Mouse (Mus musculus): ENCODE measurements at regions not wholly inside any gene's neighbourhood (a gene's known extent, or its start where the extent isn't known, plus 50 kb on each side); places are given as distances from the start of the nearest gene placed in this dataset.

- no peak for TF ChIP-seq USF1 (IDR thresholded peaks at IDR 0.05; ENCODE audit: low read depth)
- no peak for TF ChIP-seq CTCF (IDR thresholded peaks at IDR 0.05; ENCODE audit: control insufficient read depth, insufficient read depth, insufficient read length)
- TF ChIP-seq MAX (IDR thresholded peaks at IDR 0.05): no peak
- TF ChIP-seq MYOG (IDR thresholded peaks at IDR 0.05; ENCODE audit: control insufficient read depth, extremely low read depth, insufficient read length): no peak
- TF ChIP-seq MYOD1 (IDR thresholded peaks at IDR 0.05; ENCODE audit: control insufficient read depth, insufficient read length, low read depth): no peak
- no peak for TF ChIP-seq CEBPB (IDR thresholded peaks at IDR 0.05; ENCODE audit: low read depth)
These were observed 51.7 kb upstream of the Mdm1 start for GRCm38 (mm10) chr10:118089879-118090278.

Measured in C2C12 (cell line).